Mouse (Mus musculus): ENCODE data around the gene Lnx2. TPM values are rescaled to one million over a fixed set of nuclear protein-coding genes. Genes with fewer than 3 reads are reported as not detected.

Gene Lnx2
- total and polyA plus RNA-seq, 2 experiments from 2014 or later = 5.6 to 10.0 TPM

DNA sequence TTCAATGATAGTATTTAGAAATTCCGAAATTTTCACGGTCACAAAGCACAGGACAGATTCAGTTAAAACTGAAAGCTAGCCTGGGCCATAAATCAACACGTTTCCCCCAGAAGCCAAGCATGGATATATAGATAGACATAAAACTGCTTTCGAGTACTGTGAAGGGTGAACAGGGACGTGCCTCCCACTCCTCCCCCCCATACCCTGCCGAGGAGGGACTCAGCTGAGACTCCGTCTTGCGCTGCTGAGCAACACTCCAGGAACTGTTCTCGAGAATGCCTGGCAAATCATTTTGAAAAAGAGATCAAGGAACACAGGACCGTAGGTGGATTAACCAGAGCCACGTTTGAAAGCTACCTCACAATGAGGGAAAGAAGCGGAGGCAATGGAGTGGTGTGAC is 42.1 kb downstream of the Lnx2 start:
- 65% methylated on average over 12 of the region's 12 CpGs for WGBS

DNA sequence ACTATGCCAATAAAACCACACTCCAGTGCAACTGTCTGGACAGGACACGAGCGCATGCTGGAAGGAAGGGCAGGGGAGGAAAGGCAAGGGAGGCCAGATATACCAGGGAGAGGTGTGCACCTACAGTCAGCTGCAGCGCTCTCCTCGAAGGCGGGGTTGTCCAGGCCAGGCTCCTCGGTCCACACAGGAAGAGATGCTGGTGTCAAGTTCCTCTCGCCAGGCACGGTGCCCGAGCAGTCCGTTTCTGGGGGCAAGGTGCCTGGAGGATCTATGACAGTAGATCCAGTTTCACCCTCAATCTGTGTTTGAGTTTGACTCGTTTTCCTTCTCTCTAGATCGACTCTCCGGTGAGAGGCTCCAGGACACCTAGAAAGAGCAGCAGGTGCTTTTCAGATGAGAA is 43.2 kb downstream of the Lnx2 start:
- DNase-seq (no peak), ATAC-seq (no peak)
- Histone ChIP-seq H3K4me3 (ENCODE audit: low read depth, low read length) (no peak overlapping the region), H3K9me3 (ENCODE audit: low read length) (no peaks in the 10 kb centered on the region), H3K9ac (no peak overlapping the region), H3K36me3 (ENCODE audit: insufficient read depth) (peaks cover 4% of the 10 kb centered on the region), H3K27me3 (ENCODE audit: insufficient read depth, low read length) (no peaks in the 10 kb centered on the region), H3K4me1 (ENCODE audit: insufficient read depth) (no peaks in the 10 kb centered on the region), H3K27ac (ENCODE audit: low read depth, low read length) (no peak overlapping the region), H3K4me2 (ENCODE audit: low read depth) (no peak overlapping the region)
- TF ChIP-seq CTCF (IDR thresholded peaks at IDR 0.05; ENCODE audit: low read depth) = no peak
- WGBS = 85% methylated on average over 13 of the region's 13 CpGs

More for the DNA sequence above, 42.1 kb downstream of the Lnx2 start:
- H3K9me3 ChIP-seq (ENCODE audit: low read length) = no peaks in the 10 kb centered on the region
- DNase-seq = no peak
- H3K4me1 ChIP-seq (ENCODE audit: insufficient read depth) = no peaks in the 10 kb centered on the region
- H3K27me3 ChIP-seq (ENCODE audit: insufficient read depth, low read length) = no peaks in the 10 kb centered on the region
- H3K36me3 ChIP-seq (ENCODE audit: insufficient read depth) = no peaks in the 10 kb centered on the region
- no peak overlapping the region for H3K9ac ChIP-seq
- H3K27ac ChIP-seq (ENCODE audit: low read depth, low read length) = no peak overlapping the region
- no peak for ATAC-seq
- no peak overlapping the region for H3K4me3 ChIP-seq (ENCODE audit: low read depth, low read length)
- H3K4me2 ChIP-seq (ENCODE audit: low read depth) = no peak overlapping the region
- TF ChIP-seq CTCF (IDR thresholded peaks at IDR 0.05; ENCODE audit: low read depth) = no peak

GRCm38 (mm10) chr5:147031281-147031680 is 45.1 kb downstream of the Lnx2 start:
- Histone ChIP-seq H3K27me3 (ENCODE audit: insufficient read depth, low read length) (no peaks in the 10 kb centered on the region), H3K36me3 (ENCODE audit: insufficient read depth) (peaks cover 15% of the 10 kb centered on the region), H3K4me2 (ENCODE audit: low read depth) (no peak overlapping the region), H3K4me3 (ENCODE audit: low read depth, low read length) (no peak overlapping the region), H3K9ac (no peak overlapping the region), H3K9me3 (ENCODE audit: low read length) (no peaks in the 10 kb centered on the region), H3K27ac (ENCODE audit: low read depth, low read length) (no peak overlapping the region), H3K4me1 (ENCODE audit: insufficient read depth) (no peaks in the 10 kb centered on the region)
- no peak for TF ChIP-seq CTCF (IDR thresholded peaks at IDR 0.05; ENCODE audit: low read depth)
- ATAC-seq (no peak), DNase-seq (no peak)
- 68% methylated on average over 14 of the region's 14 CpGs for WGBS

GRCm38 (mm10) chr5:147024331-147025034 is 51.9 kb downstream of the Lnx2 start:
- H3K9ac ChIP-seq = no peak overlapping the region
- 83% methylated on average over 24 of the region's 24 CpGs for WGBS
- H3K36me3 ChIP-seq (ENCODE audit: insufficient read depth) = peaks cover 19% of the 10 kb centered on the region
- no peaks in the 10 kb centered on the region for H3K9me3 ChIP-seq (ENCODE audit: low read length)
- H3K4me2 ChIP-seq (ENCODE audit: low read depth) = no peak overlapping the region
- H3K27ac ChIP-seq (ENCODE audit: low read depth, low read length) = no peak overlapping the region
- H3K4me3 ChIP-seq (ENCODE audit: low read depth, low read length) = no peak overlapping the region
- no peaks in the 10 kb centered on the region for H3K27me3 ChIP-seq (ENCODE audit: insufficient read depth, low read length)
- DNase-seq = no peak
- TF ChIP-seq CTCF (IDR thresholded peaks at IDR 0.05; ENCODE audit: low read depth) = no peak
- ATAC-seq = no peak
- no peaks in the 10 kb centered on the region for H3K4me1 ChIP-seq (ENCODE audit: insufficient read depth)

- WGBS = 79% methylated on average over 18 of the region's 18 CpGs
- Histone ChIP-seq H3K4me1 (ENCODE audit: insufficient read depth) (no peaks in the 10 kb centered on the region), H3K27me3 (ENCODE audit: insufficient read depth, low read length) (no peaks in the 10 kb centered on the region), H3K4me3 (ENCODE audit: low read depth, low read length) (no peak overlapping the region), H3K4me2 (ENCODE audit: low read depth) (no peak overlapping the region), H3K36me3 (ENCODE audit: insufficient read depth) (peaks cover 26% of the 10 kb centered on the region), H3K9me3 (ENCODE audit: low read length) (no peaks in the 10 kb centered on the region), H3K27ac (ENCODE audit: low read depth, low read length) (no peak overlapping the region), H3K9ac (no peak overlapping the region)
- DNase-seq (no peak), ATAC-seq (no peak)
- no peak for TF ChIP-seq CTCF (IDR thresholded peaks at IDR 0.05; ENCODE audit: low read depth)
These were observed 53.0 kb downstream of the Lnx2 start for GRCm38 (mm10) chr5:147023245-147023970.

DNA sequence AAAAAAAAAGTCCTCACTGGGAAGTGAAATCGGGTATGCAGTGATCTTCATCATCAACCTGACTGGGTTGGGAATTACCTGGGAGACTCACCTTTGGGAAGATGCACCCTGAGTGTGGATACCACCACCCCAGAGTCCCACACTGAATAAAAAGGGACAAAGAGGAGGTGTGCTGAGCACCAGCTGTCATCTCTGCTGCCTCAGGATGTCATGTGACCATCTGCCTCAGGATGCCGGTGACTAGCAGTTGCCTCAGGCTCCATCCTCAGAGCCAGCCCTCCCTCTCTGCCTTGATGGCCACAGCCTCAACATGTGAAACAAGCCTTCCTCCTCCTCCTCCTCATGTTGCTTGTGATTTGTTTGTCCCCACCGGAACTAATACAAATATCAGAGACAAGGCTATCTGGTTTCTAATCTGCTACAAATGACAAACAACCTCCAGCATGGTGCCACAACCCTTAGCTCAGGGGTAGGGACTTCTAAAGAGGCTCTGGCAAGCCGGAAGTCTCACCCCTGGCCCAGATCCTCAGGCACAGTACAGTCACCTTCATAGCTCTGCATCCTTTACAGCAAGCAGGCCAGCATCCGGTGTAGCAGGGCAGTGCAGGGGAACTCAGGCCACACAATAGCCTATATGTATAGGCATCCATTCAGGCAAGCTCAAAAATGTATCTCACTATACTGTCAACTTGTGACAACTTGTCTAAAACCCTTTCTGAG is 54.7 kb downstream of the Lnx2 start:
- Histone ChIP-seq H3K9me3 (ENCODE audit: low read length) (no peaks in the 10 kb centered on the region), H3K27me3 (ENCODE audit: insufficient read depth, low read length) (no peaks in the 10 kb centered on the region), H3K27ac (ENCODE audit: low read depth, low read length) (no peak overlapping the region), H3K9ac (no peak overlapping the region), H3K36me3 (ENCODE audit: insufficient read depth) (peaks cover 18% of the 10 kb centered on the region), H3K4me1 (ENCODE audit: insufficient read depth) (no peaks in the 10 kb centered on the region), H3K4me2 (ENCODE audit: low read depth) (no peak overlapping the region), H3K4me3 (ENCODE audit: low read depth, low read length) (no peak overlapping the region)
- 71% methylated on average over 5 of the region's 5 CpGs for WGBS
- no peak for DNase-seq
- no peak for TF ChIP-seq CTCF (IDR thresholded peaks at IDR 0.05; ENCODE audit: low read depth)
- ATAC-seq = no peak

DNA sequence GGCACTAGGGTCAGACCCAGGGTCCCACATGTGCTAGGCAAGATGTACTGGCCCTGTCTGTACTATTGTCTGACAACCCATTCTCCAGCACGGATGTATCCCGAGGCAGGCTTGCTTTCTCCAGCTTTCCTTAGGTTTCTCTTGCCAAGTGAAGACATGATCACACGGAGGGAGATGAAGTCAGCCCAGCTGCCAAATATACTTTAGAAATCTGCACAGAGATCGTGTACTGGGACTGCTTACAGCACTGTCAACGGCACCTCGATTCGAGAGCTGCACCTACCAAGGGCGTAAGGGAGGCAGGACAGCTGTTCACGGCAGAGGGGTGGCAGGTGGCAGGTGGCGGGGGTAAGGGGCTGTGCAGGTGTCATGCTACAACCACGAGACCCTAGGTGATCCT is 55.8 kb downstream of the Lnx2 start:
- no peaks in the 10 kb centered on the region for H3K9me3 ChIP-seq (ENCODE audit: low read length)
- ATAC-seq (no peak), DNase-seq (no peak)
- no peaks in the 10 kb centered on the region for H3K4me1 ChIP-seq (ENCODE audit: insufficient read depth)
- no peak for TF ChIP-seq CTCF (IDR thresholded peaks at IDR 0.05; ENCODE audit: low read depth)
- no peak overlapping the region for H3K27ac ChIP-seq (ENCODE audit: low read depth, low read length)
- H3K4me2 ChIP-seq (ENCODE audit: low read depth) = no peak overlapping the region
- no peaks in the 10 kb centered on the region for H3K27me3 ChIP-seq (ENCODE audit: insufficient read depth, low read length)
- no peak overlapping the region for H3K4me3 ChIP-seq (ENCODE audit: low read depth, low read length)
- peaks cover 15% of the 10 kb centered on the region; the same call in 1 of the 2 replicates for H3K36me3 ChIP-seq (ENCODE audit: insufficient read depth)
- no peak overlapping the region for H3K9ac ChIP-seq
- 83% methylated on average over 11 of the region's 11 CpGs for WGBS
